In genomic region chr2:4550017-4550763, GRCm38 (mm10) we compare ENCODE assay signal across 17 mouse cellular contexts.
DNase-seq lines count a peak whose midpoint lies in the region; ATAC-seq and TF ChIP-seq lines count a peak whose summit lies in the region.
"Had no signal": no experiment of that assay in that cellular context is flagged by ENCODE, and none has a peak within 500 bp of the region (broad histone marks: within the 10 kb centered on the region; RNA-seq: fewer than 3 reads in every experiment).

No protein-coding gene starts in this region.

- peak overlapping the region; percentile 47 for H3K27ac ChIP-seq in kidney, embryonic 15.5 days
- no peak overlapping the region for H3K27ac ChIP-seq in lung, postnatal 0 days (ENCODE audit: low read length)
- H3K27ac ChIP-seq in neural tube, embryonic 15.5 days (replicated peaks) = 0 out of 2 replicates have a peak overlapping the region, but pooled peaks have one; percentile 15
- H3K27ac ChIP-seq in intestine, embryonic 15.5 days = no peak overlapping the region
- H3K27ac ChIP-seq: limb, embryonic 15.5 days; midbrain, embryonic 13.5 days had no signal

- TF ChIP-seq CTCF in lung, postnatal 0 days (IDR thresholded peaks at IDR 0.05) = no peak

- no peak for ATAC-seq in kidney, embryonic 15.5 days (replicated peaks; ENCODE audit: low FRiP score)
- ATAC-seq in lung, postnatal 0 days = 0 out of 2 replicates have a peak, but pooled peaks have one; percentile 27
- ATAC-seq in neural tube, embryonic 15.5 days (ENCODE audit: low FRiP score) = no peak
- no peak for ATAC-seq in intestine, embryonic 15.5 days
- ATAC-seq: midbrain, embryonic 13.5 days had no signal

- no peaks in the 10 kb centered on the region for H3K27me3 ChIP-seq in kidney, embryonic 15.5 days
- H3K27me3 ChIP-seq in lung, postnatal 0 days (replicated peaks; ENCODE audit: insufficient read depth, low read length) = no peaks in the 10 kb centered on the region
- H3K27me3 ChIP-seq in neural tube, embryonic 15.5 days (replicated peaks) = no peaks in the 10 kb centered on the region
- H3K27me3 ChIP-seq in intestine, embryonic 15.5 days (replicated peaks) = no peaks in the 10 kb centered on the region
- H3K27me3 ChIP-seq: limb, embryonic 15.5 days; midbrain, embryonic 13.5 days had no signal

- no peaks in the 10 kb centered on the region for H3K9me3 ChIP-seq in kidney, embryonic 15.5 days (replicated peaks)
- H3K9me3 ChIP-seq in lung, postnatal 0 days (ENCODE audit: low read length) = no peaks in the 10 kb centered on the region
- H3K9me3 ChIP-seq in neural tube, embryonic 15.5 days (replicated peaks) = no peaks in the 10 kb centered on the region
- no peaks in the 10 kb centered on the region for H3K9me3 ChIP-seq in intestine, embryonic 15.5 days
- H3K9me3 ChIP-seq: limb, embryonic 15.5 days; midbrain, embryonic 13.5 days had no signal

- H3K36me3 ChIP-seq in kidney, embryonic 15.5 days = peaks cover 11% of the 10 kb centered on the region; the same call in 1 of the 2 replicates
- H3K36me3 ChIP-seq in lung, postnatal 0 days (ENCODE audit: insufficient read depth, low read length) = no peaks in the 10 kb centered on the region
- H3K36me3 ChIP-seq in neural tube, embryonic 15.5 days = peaks cover 14% of the 10 kb centered on the region; the same call in 1 of the 2 replicates
- no peaks in the 10 kb centered on the region; the same call in 1 of the 2 replicates for H3K36me3 ChIP-seq in intestine, embryonic 15.5 days

- no peak for TF ChIP-seq EP300 in lung, postnatal 0 days (IDR thresholded peaks at IDR 0.05)

- no peak overlapping the region for H3K4me3 ChIP-seq in kidney, embryonic 15.5 days (replicated peaks)
- no peak overlapping the region for H3K4me3 ChIP-seq in lung, postnatal 0 days (ENCODE audit: low read depth, low read length)
- no peak overlapping the region for H3K4me3 ChIP-seq in neural tube, embryonic 15.5 days (replicated peaks)
- H3K4me3 ChIP-seq in intestine, embryonic 15.5 days (replicated peaks) = no peak overlapping the region
- H3K4me3 ChIP-seq: erythroblast, embryonic 14.5 days; limb, embryonic 15.5 days; midbrain, embryonic 13.5 days had no signal

- 79% methylated on average over 10 of the region's 10 CpGs for WGBS in kidney, embryonic 15.5 days
- 70% methylated on average over 10 of the region's 10 CpGs for WGBS in lung, postnatal 0 days
- WGBS in neural tube, embryonic 15.5 days = 90% methylated on average over 10 of the region's 10 CpGs
- WGBS in intestine, embryonic 15.5 days = 81% methylated on average over 10 of the region's 10 CpGs

- no peak overlapping the region for H3K9ac ChIP-seq in kidney, embryonic 15.5 days
- no peak overlapping the region for H3K9ac ChIP-seq in lung, postnatal 0 days (replicated peaks; ENCODE audit: low read depth)
- no peak overlapping the region for H3K9ac ChIP-seq in neural tube, embryonic 15.5 days (replicated peaks)
- no peak overlapping the region for H3K9ac ChIP-seq in intestine, embryonic 15.5 days
- H3K9ac ChIP-seq: limb, embryonic 15.5 days; midbrain, embryonic 13.5 days had no signal

- no peak for DNase-seq in kidney, postnatal 36 days
- DNase-seq in lung, postnatal 0 days (ENCODE audit: low spot score) = no peak
- DNase-seq in lung, postnatal 25 days (ENCODE audit: low spot score) = no peak
- DNase-seq in ZHBTc4 (ENCODE audit: low read depth, low spot score) = peak; percentile 84
- no peak for DNase-seq in cerebellum, adult 11-12 months
- DNase-seq: cerebellum, postnatal 10 days; gastrocnemius, postnatal 10 days; heart, postnatal 14 days; lung, adult 2 months; right cerebral cortex, postnatal 4 days; thymus, postnatal 14 days had no signal

- H3K4me1 ChIP-seq in kidney, embryonic 15.5 days = peaks cover 49% of the 10 kb centered on the region
- no peaks in the 10 kb centered on the region for H3K4me1 ChIP-seq in lung, postnatal 0 days (ENCODE audit: insufficient read depth, low read depth, low read length)
- H3K4me1 ChIP-seq in neural tube, embryonic 15.5 days = peaks cover 8% of the 10 kb centered on the region
- H3K4me1 ChIP-seq in intestine, embryonic 15.5 days (replicated peaks) = 0 out of 2 replicates have a peak, but pooled peaks cover 1% of the 10 kb centered on the region

- H3K4me2 ChIP-seq in kidney, embryonic 15.5 days = no peak overlapping the region
- no peak overlapping the region for H3K4me2 ChIP-seq in lung, postnatal 0 days (replicated peaks; ENCODE audit: low read depth, low read length)
- no peak overlapping the region for H3K4me2 ChIP-seq in neural tube, embryonic 15.5 days
- no peak overlapping the region for H3K4me2 ChIP-seq in intestine, embryonic 15.5 days (replicated peaks)
- H3K4me2 ChIP-seq: limb, embryonic 15.5 days; midbrain, embryonic 13.5 days had no signal

Comparison
In these comparisons a context has a peak if more than half of its experiments do, and no peak if none do; other contexts are left out.
1. H3K27ac ChIP-seq: peak in kidney, embryonic 15.5 days (single experiment) and neural tube, embryonic 15.5 days (single experiment); none in lung, postnatal 0 days (single experiment) and intestine, embryonic 15.5 days (single experiment).